Mouse (Mus musculus) urinary bladder, postnatal 4 days (tissue): Measurements from ENCODE around the gene Shank2.

ENCODE experiments used
- DNase-seq, 2 experiments: peaks; one replicate each; pipeline ENCODE4 v3.0.0; 2021 to 2022; ENCODE audit warnings: low spot score in 2 of 2

Gene Shank2

DNA sequence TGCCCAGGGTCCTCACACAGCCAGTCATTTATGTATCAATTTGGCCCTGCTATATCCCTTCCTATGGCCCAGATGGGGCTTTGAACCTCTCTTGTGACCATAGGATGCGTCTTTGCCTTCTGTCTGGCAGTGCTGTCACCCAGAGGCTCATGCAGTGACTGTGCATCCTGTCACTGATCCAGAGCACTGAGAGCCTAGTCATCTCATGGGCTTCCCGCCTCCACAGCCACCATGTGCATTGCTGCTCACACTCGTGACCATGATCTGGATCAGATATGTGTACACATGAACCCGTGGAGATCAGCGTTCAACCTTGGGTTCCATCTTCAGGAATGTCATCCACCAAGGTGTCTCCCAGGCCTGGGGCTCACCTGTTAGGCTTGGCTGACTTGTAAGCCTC, 227.0 kb downstream of the Shank2 start:
- no peak for DNase-seq

DNA sequence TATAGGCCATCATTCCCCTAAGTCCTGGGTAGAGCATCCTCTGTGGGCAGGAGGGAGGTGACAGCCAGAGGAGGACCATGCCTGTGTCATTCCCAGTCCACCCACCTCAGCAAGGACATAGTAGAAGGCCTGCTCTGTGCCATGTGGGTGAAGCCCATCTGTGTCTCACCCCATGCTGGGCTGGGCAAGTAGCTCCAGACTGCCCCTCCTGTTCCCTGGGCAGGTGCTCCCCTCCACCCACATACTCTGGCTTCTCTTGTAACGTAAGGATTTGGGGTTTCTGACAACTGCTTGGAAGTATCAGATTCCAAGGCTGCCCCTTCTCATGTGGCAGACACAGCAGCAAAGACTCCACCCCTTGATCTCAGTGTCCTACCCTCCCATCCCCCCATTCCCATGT, 227.7 kb downstream of the Shank2 start:
- DNase-seq = no peak

DNA sequence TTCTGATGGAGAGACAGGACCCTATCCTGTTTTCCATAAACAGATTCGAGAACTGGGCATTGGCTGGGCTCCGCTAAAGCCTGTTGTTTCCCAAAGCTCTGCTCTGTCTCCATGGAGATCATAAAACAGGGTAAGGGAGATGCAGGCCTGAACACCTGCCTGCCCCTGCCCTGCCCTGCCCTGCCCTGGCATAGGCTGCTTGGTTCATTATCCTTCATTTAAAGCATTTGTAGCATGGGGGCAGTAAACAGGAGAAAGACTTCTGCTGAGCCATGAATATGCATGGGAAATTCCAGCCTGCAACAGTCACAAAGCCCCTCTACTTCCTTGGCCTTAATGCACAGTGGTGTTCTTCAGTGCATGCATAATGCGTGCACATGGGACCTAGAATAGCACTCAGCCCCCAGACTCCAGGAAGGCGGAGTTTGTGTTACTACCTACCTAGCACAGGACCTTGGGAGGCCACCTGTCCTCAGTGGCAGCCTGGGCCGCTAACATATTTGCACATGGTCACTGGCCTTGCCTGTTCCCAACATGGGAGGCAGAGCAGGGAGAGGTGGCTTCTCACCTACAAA, 230.5 kb downstream of the Shank2 start:
- DNase-seq = no peak

DNA sequence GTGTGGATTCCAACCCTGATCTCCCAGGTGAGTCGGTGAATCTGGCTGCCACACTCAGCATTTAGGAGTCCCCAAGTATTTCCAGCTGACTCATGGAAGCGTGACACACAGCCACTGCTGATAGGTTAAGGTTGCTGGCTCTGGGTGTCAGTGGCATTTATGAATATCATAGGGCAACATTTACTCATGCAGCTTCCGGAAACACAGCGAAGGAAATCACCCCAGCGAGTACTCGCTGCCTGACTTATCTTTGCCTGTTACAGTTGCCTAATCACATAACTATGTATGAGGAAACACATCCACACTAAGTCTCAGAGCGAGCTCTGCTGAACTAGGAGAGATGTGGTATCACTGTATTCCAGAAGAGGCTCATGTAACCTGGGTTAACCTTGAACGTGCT, 231.8 kb downstream of the Shank2 start:
- no peak for DNase-seq

DNA sequence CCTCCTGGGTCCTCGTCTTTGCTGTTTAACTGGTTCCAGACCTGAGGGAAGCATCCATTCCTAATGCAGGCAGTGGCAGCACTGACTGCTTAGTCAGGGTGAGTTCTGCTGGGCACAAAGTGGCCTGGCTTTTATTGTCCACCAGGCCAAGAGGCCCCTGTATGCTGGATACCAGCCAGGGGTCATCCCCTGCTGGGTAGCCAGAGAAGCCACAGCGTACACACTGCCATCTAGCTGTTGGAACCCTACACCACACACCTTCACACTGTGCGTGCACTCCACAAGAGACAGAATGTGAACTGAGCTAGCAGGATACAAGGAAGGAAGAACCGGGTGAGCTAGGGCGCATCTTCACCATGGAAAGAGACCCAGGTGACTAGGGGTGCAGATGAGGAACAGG, 233.1 kb downstream of the Shank2 start:
- peak in 1 of 2 experiments; percentile 28 for DNase-seq

DNA sequence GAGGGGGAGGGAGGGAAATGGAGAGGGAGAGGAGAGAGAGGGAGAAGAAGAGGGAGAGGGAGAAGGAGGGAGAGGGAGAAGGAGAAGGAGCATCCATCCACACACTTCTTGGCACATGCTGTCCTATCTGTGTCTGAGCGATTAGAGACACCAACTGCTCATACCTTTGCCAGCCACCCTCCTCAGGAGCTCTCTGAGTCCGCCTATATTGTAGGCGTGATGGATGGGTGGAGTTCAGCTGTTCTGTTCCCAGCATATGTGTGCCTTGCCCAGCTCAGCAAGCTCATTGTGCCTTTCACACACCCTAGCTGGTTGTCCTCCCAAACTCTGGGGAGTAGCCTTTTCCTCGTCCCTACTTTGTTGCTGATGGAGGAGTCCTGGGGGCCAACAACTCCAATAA, 233.8 kb downstream of the Shank2 start:
- no peak for DNase-seq

DNA sequence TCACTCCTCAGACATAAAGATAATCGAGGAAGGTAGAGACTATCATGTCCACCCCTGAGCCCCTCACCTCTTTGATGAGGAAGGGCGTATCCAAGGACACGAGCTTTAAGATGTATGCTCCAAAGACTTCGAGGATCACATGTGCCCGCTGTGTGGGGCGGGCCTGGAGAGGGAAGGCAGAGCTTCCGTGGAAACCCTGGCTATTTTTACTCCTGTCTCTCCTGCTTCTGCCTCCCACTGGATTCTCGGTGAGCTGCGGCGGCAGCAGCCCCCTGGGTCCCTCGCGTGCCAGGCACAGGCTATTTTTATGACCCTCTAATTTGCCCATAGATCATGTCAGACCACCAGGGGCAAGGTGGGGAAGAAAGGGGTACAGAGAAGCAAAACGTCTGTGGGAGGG, 235.1 kb downstream of the Shank2 start:
- DNase-seq = no peak

DNA sequence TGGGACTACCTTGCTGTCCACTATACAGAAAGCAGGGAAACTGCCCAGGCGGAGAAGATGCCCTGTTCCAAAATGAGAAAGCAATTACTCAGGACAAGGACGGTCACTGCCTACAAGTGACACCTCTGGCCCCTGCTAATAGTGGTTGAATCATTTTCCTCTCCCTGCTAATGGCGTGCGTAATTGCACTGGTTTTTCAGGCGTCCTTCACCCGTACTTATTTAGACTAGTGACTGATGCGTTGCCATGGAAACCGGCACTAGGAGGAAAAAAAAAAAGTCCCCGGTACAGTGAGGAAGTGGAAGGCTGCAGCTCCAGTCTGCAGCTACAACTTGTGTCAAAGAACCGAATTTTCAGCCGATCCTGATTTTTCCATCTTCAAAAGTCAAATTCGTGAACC, 236.7 kb downstream of the Shank2 start:
- DNase-seq = no peak

DNA sequence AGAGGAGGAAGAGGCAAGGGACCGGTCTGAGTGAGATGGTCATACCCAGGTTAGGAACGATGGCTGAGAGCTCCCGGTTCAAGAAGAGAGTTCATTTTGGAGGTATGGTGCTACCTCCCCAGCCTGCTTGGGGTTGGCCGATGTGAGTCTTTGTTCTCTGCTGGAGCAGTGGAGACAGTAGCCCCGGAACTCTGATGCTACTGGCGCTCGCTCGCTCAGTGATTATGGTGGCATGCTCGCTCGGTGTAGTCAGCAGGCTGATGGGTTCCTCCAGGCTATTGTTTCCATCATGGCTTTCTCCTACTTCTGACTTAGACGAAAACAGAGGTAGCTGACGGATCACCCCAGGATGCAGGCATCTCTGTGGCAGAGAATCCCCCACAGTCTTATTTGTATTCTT, 237.3 kb downstream of the Shank2 start:
- DNase-seq = no peak

DNA sequence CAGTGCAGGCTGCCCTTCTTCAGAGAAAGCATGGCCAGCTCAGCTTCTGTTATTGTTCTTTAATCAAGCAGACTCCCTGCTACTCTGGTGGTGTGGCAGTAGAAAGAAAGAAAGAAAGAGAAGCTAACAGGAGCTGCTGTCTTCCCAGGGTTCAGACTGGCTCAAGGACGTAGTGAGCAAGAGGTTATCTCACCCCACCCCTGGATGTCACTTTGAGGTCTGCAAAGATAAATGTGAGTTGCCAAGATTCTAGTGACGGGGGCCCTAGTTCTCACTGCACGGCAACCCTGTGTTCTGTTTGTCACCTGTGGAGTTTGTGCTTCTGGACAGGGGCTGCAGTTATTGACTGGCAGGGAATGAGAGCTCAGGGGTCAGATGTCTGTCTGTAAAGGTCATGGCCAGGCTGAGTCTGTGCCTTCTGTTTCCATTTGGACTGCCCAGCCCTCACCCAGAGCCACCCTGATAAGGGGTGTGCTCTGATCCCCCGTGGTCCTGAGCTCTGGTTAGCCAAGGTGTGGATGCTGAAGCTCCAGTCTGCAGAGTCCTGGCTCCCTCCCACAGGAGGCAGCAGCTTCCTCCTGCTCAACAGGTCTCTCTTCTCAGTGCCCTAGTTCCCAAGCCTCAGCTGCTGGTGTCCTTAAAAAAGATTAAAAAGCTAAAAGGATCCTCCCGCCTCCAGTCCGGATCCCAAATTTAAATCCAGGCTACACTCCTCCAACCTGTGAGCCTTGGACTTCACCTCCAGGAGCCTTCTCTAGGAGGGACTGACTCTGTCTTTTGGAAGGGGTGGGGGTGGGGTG, 238.0 kb downstream of the Shank2 start:
- no peak for DNase-seq

DNA sequence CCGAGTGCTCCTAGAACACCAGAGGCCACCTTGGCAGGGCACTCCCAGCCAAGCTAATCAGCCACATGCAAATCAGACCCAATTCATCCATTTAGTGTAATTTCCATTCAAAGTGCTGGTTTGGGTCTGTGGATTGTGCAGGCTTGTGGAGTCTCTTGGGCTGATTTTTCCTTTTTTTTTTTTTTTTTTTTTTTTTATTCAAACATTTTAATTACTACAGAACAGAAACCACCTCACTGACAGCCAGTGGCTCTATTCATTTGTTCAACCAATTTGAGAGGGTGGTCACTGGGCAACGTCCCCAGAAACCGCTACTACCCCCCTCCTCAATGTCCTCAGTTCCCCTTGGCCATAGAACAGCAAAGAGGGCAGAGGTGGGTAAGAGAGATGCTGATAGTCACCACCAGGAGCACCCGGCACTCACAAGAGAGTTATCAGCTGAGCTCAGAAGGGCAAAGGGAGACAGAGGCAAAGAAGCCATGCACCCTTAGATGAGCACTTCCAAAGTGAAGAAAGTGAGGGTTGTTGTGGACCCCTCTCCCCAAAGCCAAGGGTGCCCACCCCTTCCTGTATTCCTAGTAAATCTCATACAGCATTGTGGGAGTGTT, 239.1 kb downstream of the Shank2 start:
- DNase-seq = no peak

DNA sequence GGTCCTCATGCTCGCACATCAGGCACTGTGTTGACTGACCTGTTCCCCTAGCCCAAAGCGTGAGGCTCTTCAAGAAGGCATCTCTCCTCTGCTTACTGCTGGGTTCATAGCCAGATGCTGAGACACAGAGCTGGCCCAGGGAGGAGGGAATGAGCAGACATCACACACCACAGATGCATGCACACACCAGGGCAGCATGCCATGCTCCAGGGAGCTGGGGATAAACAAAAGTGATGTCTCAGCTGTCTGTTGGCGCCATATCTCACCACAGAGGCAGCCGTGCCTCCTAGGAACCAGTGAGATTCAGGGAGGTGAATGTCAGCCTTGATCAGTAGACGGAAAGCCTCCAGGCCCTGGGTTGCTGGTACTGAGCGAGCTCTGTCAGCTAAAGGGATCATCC, 242.5 kb downstream of the Shank2 start:
- no peak for DNase-seq

DNA sequence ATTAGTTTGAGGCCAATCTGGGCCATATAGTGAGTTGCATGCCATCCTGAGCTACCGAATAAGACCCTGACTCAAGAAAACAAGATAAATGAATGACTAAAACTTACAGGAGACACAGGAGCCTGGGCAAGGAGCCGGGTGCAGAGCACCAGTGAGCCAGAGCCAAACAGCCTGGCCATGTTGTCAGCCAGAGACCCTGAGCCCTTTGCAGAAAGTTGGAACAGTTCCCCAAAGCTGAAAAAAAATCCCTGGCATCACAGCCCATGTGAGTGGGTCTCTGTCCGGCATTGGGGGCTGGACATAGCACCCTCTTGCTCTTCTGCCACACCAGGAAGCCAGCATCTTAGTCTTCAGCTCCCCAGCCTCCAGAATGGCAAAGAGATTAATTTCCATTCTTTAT, 244.5 kb downstream of the Shank2 start:
- DNase-seq = no peak

DNA sequence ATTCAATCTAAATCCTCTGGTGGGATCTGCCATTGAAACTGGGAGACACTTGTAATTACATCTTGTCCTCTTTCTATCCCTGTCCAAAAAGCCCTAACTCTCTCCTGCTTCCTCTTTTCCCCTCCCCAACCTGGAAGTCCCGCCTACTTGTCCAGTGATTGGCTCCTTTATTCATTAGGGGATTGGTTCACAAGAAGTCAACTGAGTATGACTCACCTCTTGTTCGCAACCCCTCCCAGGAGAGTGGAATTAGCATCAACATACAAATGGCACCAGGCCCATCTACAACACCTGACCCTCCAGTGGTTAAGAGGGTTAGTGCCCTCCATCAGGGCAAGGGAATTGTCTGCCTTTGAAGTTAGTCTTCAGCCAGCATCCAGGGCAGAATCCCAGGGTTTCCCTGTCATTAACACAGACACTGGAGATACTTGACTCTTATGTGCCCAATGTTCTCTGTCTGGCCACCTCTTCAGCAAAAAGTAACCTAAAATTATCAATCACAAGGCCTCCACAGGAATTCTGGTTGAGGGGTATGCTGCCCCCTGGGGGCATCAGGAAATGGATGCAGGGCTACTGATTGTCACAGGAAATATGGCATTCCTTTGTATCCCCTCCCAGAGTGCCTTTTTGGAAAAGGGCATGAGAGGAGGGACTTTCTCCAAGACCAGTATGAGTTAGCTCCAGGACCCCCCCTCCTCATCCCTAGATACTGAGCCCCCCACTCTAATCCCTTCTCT, 247.1 kb downstream of the Shank2 start:
- no peak for DNase-seq

DNA sequence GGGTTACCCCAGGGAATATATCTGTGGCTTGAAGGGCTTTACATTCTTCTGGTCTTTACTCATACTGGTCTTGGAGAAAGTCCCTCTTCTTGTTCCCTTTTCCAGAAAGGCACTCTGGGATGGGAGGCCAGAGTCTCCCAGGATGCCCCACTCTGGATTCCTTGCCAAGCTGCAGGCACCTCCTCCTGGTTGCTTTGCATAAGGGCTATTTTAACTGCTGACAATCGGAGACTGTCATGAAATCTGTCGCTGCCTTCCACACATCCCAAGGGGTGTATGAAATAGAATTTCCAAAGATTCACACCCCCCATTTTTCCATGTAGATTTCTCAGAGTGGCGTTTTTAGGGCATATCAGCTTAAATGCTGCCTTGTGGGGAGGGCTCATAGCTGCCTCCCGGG, 249.1 kb downstream of the Shank2 start:
- no peak for DNase-seq

DNA sequence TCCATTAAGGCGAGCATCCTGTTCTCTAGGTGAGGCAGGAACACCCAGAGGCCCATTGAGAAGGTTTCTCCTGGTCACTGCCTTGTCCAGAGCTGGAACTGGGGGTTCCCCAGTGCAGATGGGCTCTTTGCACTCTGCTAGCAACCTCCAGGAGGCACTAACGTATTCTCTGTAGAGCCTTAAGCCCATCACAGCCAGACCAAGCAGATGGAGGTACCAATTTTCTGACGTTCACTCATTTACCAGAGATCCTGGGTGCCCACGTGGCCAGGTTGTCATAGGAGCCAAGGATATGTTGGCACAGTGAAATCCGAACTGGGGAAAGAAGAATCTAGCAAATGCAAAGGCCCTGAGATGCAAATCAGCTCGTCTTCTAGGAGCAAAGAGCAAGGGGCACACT, 249.5 kb downstream of the Shank2 start:
- DNase-seq = no peak

DNA sequence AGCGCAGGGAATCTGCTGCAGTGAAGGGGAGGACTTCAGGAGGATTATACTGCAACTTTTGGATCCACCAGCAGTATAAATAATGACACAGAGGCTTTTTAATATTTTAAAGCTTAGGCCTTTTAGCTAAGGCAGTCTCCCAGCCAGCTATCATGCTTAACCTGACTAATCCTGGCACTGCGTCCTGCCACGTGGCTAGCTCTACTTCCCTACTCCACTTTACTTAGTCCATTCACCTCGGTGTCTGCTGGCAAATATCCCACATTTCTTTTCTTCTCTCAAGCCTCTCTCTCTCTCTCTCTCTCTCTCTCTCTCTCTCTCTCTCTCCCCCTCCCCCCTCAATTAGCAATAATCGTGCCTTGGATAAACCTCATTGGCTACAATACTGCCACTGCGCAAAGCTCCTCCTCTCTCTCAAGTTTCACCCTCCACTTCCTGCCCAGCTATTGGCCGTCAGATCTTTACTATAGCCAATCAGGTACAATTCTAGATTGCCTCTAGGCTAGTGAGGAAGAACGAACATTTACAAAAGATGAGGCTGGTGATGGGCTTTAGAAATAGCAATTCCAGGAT, 253.0 kb downstream of the Shank2 start:
- no peak for DNase-seq

DNA sequence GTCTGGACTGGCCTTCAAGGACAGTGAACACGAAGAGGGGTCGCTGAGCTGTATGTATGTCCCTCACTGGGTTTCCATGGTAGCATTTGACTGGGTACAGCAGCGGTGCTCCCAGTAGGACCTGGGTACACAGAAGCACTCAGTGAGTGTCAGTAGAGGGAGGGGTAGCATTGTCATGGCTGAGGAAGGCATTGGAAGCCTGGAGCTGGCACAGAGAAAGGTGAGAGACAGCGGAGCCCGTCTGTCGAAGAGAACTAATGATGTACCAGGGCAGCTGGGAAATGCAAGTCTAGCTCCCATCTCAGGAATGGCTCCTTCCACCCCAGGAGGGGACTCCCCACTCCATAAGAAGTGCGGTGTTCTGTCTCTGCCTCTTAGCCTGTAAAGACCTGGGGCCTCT, 256.1 kb downstream of the Shank2 start:
- DNase-seq = no peak

DNA sequence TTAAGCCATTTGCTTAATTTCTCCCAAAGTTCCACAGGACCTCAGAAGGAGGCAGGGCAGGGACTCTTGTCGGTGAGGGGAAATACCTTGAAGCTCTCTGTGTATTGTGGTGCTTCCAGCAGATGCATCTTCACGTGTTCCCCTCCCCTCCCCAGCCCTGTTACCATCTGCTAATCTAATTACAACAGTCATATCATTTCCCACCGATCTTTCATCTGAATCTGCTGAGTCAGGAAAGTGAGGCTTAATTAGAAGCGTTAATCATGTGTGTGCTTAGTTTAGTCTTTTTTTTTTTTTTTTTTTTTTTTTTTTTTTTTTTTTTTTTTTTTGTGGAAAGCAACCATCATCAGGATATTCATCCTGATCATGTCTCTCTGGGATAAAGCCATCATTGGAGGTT, 256.6 kb downstream of the Shank2 start:
- DNase-seq = no peak

DNA sequence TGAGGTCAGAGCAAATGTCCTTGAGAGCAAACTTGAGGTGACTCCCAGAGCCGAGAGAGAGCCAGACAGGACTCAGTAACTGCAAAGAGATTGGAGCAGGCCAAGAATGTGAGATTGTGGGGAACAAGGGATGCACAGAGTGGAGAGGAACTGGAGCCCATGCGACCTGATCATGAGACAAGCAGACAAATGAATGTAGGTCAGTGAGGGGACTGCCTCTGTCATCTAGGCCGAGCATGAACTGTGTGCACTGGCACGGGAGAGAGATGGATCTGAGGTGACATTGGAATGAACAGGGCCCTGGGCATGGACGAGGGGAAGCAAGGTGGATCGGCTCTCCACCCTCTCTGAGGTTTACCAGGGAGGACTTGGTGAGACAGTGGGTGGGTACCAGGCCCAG, 260.9 kb downstream of the Shank2 start:
- DNase-seq = no peak

DNA sequence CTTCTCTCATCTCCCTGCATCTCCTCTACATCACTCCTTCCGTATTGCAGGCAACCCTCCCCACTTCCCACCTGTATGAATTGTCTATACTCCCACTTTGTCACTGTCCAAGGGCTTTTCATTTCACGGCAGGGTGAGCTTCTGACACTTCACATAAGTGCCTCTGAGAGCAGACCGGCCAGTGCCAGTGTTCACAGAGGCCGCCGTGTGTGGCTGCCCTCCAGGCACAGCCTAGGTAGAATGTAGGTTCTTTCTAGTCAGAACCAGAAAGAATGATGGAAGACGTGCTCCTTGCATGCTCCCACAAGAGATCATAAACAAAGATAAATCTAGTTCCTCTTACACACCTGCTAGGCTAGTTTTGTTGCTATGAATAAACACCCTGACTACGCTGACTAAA, 265.0 kb downstream of the Shank2 start:
- no peak for DNase-seq

DNA sequence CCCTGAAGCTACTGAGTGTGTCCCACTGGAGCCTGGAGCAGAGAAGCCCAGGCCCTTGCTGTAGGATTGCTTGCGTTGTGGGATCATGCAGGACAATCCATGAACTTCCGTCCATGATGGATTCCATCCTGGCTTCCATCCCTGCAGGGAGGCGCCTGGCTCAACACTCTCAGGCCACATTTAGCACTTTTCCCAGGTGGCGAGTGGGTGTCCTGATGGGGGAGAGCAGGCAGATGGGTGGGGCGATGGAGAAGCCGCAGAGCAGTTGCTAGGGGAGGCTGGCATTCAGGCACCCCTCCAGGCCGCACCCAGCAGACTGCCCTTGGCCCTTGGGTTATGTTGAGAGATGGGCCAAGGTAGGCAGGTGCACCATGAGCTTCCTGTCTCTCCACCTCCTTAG, 266.6 kb downstream of the Shank2 start:
- no peak for DNase-seq
